Mouse (Mus musculus) urinary bladder, postnatal 4 days (tissue): ENCODE measurements around the gene Otof.

Experiments
- DNase-seq, 2 experiments: peaks; one replicate each; pipeline ENCODE4 v3.0.0; 2021 to 2022; ENCODE audit warnings: low spot score in 2 of 2

Gene Otof

GRCm38 (mm10) chr5:30341601-30342365 lies 119.9 kb downstream of the Otof start:
- DNase-seq = no peak

GRCm38 (mm10) chr5:30340815-30341214 lies 120.9 kb downstream of the Otof start:
- DNase-seq = no peak
